Mouse (Mus musculus): ENCODE measurements around the gene Nup93. TPM values are rescaled to one million over a fixed set of nuclear protein-coding genes. Genes with fewer than 3 reads are reported as not detected.

The Nup93 gene
- polyA plus RNA-seq, 1 experiment from 2014 or later: 142 TPM

DNA sequence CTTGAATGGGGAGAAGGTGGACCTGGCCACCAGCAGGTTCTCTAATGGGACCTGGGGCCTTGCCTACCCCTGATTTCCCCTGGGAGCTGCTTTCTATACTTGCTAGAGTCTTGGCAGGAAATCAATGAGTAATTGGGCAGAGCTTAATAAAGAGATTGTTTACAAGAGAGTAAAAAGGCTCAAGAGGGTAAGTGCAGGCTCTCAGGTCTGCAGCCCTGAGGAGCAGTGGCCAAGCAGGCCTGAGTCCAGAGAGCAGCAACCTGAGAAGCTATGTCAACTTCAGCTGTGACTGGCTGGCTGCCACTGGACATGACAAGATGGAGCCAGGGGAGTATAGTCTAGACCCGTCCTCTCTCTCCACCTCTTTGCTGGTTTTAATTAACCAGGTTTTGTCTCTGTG lies 21.4 kb upstream of the Nup93 start:
- Histone ChIP-seq H3K27ac (replicated peaks) (no peak overlapping the region), H3K4me1 (peaks cover 16% of the 10 kb centered on the region), H3K36me3 (no peaks in the 10 kb centered on the region), H3K9me3 (replicated peaks) (no peaks in the 10 kb centered on the region), H3K4me3 (no peak overlapping the region), H3K27me3 (ENCODE audit: low read depth, poor library complexity, severe bottlenecking) (peaks cover 28% of the 10 kb centered on the region)
- 84% methylated on average over 1 of the region's 1 CpGs for WGBS
- no peak for DNase-seq (ENCODE audit: low spot score)

DNA sequence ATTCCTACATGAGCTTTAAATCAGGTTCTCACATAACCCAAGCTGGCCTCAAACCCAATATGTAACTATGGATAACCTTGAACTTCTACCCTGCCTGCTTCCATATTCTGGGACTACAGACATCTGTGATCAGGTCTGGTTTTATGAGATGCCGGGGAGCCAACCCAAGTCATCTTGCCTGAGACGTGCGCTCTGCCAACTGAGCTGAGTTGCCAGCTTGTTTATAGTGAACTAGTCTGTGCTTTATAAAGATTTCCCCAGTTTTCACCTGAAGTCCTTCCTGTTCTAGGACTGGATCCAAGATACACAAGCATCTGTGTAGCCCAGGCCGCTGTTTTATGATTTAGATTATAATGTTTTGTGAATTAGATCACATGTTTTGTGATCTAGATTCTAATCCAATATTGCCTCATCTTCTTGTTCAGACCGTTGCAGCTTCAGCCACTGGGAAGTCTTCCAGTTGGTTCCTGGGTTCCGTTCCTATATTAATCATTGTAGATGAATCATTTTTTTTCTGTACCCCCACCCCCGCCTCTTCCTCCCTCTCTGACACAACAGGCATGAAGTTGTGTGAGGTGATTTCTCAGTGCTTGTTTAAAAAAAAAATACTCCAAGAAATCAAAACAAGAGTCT lies 19.7 kb upstream of the Nup93 start:
- no peaks in the 10 kb centered on the region for H3K9me3 ChIP-seq (replicated peaks)
- peaks cover 11% of the 10 kb centered on the region; the same call in 1 of the 2 replicates for H3K27me3 ChIP-seq (ENCODE audit: low read depth, poor library complexity, severe bottlenecking)
- peaks cover 10% of the 10 kb centered on the region for H3K4me1 ChIP-seq
- no peak overlapping the region for H3K27ac ChIP-seq (replicated peaks)
- WGBS: 90% methylated on average over 7 of the region's 7 CpGs
- no peak overlapping the region for H3K4me3 ChIP-seq
- DNase-seq (ENCODE audit: low spot score): no peak
- H3K36me3 ChIP-seq: no peaks in the 10 kb centered on the region

DNA sequence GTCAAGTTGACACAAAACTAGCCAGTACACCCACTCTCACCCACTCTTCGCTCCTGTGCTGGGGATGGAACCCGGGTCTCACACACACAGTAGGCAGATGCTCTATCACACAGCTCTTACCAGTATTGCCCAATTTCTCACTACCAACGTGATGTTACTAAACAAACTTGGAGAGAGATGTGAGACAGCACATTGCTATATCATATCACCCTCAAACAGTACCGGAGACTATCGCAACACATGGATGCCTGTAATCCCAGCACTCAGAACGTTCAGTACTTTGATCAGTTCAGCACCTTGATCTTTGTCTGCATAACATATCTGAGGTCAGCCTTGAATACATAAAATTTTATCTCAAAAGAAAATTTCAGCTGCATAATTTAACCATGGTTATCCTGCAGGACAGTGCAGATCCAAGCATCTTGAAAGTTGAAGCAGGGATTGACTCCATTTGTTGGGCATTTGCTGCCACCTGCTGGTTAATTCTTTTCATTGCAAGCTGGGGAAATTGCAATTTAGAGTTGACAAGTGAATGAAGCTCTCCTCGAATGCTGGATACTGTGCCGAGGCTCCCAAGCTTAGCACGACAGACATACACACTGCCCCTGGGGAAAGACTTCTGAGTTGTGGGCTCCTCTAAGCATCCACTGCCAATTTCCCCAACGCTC lies 15.0 kb upstream of the Nup93 start:
- Histone ChIP-seq H3K4me3 (no peak overlapping the region), H3K27ac (replicated peaks) (no peak overlapping the region), H3K27me3 (ENCODE audit: low read depth, poor library complexity, severe bottlenecking) (no peaks in the 10 kb centered on the region), H3K4me1 (no peaks in the 10 kb centered on the region), H3K36me3 (no peaks in the 10 kb centered on the region), H3K9me3 (replicated peaks) (no peaks in the 10 kb centered on the region)
- 45% methylated on average over 10 of the region's 10 CpGs for WGBS
- DNase-seq (ENCODE audit: low spot score): peak; percentile 72

DNA sequence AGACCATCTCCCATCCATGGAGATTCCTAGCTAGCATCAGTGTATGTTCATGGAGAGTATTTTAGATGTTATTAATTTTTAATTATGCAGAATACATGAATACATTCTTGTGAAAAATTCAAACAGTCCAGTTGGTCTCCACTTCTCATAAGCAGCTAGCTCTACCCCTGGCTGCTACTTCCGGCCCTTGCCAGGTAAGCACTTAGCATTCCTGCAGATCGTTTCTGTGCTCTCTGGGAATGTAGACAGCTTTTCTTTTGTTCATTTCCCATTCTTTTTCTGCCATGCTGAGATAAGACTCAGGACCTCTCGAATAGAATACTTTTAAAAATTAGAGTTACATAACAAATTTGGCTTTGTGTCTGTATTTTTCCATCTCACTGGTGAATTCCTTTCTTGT lies 10.3 kb upstream of the Nup93 start:
- Histone ChIP-seq H3K27ac (replicated peaks) (no peak overlapping the region), H3K9me3 (replicated peaks) (no peaks in the 10 kb centered on the region)
- no peak for DNase-seq (ENCODE audit: low spot score)

DNA sequence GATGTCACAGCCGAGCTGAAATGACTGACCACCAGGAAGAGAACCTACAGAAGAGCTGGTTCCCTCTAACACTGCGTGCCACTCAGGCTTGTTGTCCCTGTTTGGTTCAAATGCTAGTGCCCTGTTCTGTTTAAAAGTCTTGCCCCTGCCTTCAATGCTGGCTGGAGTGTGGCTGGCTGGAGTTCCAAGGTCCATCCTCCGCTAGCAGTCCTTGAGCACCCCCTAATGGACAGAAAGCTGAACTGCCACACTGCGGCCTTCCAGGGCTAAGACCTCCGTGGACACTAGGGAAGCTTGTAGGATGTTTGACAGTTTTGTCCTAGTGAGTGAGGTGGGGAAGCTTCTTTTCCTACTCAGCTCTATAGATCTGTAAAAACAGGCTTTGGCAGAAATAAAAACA lies 8.6 kb upstream of the Nup93 start:
- no peaks in the 10 kb centered on the region for H3K9me3 ChIP-seq (replicated peaks)
- no peak overlapping the region for H3K27ac ChIP-seq (replicated peaks)
- no peaks in the 10 kb centered on the region for H3K36me3 ChIP-seq
- DNase-seq (ENCODE audit: low spot score): peak; percentile 81
- no peak overlapping the region for H3K4me3 ChIP-seq
- H3K27me3 ChIP-seq (ENCODE audit: low read depth, poor library complexity, severe bottlenecking): no peaks in the 10 kb centered on the region
- WGBS: 14% methylated on average over 5 of the region's 5 CpGs
- no peaks in the 10 kb centered on the region for H3K4me1 ChIP-seq

More for the DNA sequence above, 10.3 kb upstream of the Nup93 start:
- 78% methylated on average over 3 of the region's 3 CpGs for WGBS
- H3K4me1 ChIP-seq: no peaks in the 10 kb centered on the region
- no peaks in the 10 kb centered on the region for H3K27me3 ChIP-seq (ENCODE audit: low read depth, poor library complexity, severe bottlenecking)
- no peak overlapping the region for H3K4me3 ChIP-seq
- no peaks in the 10 kb centered on the region for H3K36me3 ChIP-seq

DNA sequence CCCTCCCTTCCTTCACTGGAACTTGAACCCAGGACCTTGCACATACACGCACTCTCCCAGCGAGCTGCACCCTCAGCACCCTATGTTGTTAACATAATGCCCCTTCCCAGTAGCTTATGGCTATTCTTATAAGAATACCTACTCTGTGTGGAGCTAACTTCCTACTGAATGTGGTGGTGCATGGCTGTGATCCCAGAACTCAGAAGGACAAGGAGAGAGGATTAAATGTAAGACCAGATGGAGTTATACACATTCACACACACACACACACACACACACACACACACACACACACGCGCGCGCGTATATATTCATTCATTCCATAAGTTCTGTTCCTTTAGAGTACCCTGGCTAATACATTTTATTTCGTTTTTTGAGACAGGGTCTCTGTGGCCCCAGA lies 8.1 kb upstream of the Nup93 start:
- no peaks in the 10 kb centered on the region for H3K36me3 ChIP-seq
- H3K4me1 ChIP-seq: no peaks in the 10 kb centered on the region
- H3K27me3 ChIP-seq (ENCODE audit: low read depth, poor library complexity, severe bottlenecking): no peaks in the 10 kb centered on the region
- no peaks in the 10 kb centered on the region for H3K9me3 ChIP-seq (replicated peaks)
- no peak overlapping the region for H3K27ac ChIP-seq (replicated peaks)
- no peak for DNase-seq (ENCODE audit: low spot score)
- WGBS: 84% methylated on average over 8 of the region's 8 CpGs
- no peak overlapping the region for H3K4me3 ChIP-seq

DNA sequence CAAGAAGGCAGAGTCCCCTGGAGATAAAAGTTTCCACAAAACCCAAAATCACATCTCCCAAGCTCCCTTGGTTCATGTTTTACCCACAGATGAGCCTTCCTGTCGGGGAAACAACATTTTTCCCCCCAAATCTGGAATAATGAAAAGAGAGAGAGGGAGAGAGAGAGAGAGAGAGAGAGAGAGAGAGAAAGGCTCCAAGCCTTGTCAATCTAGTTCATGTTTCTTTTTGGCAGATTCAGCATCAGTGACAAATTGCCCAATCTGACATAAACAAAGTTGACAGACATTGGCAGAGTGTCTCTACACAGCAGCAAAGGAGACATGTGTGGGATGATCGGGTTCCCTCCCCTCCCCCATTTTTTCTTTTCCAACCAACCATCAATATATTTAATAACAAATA lies 6.9 kb upstream of the Nup93 start:
- H3K36me3 ChIP-seq: no peaks in the 10 kb centered on the region
- H3K9me3 ChIP-seq (replicated peaks): no peaks in the 10 kb centered on the region
- DNase-seq (ENCODE audit: low spot score): no peak
- H3K4me1 ChIP-seq: no peaks in the 10 kb centered on the region
- H3K27me3 ChIP-seq (ENCODE audit: low read depth, poor library complexity, severe bottlenecking): no peaks in the 10 kb centered on the region
- no peak overlapping the region for H3K4me3 ChIP-seq
- no peak overlapping the region for H3K27ac ChIP-seq (replicated peaks)
- 73% methylated on average over 2 of the region's 2 CpGs for WGBS

DNA sequence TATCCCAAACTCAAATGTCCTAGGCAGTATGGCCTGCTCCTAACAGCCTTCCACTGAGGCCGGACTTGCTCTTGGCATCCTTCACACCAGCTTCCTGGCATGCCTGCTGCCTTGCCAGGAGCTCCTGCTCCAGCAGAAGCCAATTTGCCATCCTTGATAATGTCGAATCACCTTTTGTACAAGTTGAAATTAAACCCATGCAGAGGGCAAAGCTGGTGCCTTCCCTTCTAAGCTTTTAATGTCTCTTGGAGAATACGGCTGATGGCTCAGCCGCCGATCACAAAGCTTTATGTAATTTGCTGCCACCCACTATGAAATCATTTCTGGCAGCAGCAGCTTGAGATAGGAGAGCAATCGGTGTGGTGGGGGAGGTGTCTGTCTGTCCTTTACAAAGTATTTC lies 4.7 kb upstream of the Nup93 start:
- 84% methylated on average over 6 of the region's 6 CpGs for WGBS

DNA sequence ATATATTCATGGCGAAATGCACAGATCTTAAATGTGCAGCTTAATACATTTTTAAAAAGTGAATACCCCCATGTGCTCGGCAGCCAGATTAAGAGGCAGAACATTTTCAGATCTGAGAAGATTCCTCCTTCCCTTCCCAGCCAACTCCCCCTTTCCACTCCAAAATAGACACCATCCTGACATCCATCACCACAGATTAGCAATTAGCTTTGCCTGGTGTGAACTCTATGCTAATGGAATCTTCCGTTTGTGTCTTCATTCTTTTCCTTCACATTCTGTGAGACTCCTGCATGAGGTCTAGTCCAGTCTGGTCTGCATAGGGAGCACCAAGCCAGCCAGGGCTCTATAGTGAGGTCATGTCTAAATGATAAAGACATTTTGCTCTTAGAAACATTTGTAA lies 4.1 kb upstream of the Nup93 start:
- Histone ChIP-seq H3K27me3 (ENCODE audit: low read depth, poor library complexity, severe bottlenecking) (no peaks in the 10 kb centered on the region), H3K4me3 (no peak overlapping the region), H3K4me1 (peaks cover 14% of the 10 kb centered on the region), H3K36me3 (no peaks in the 10 kb centered on the region), H3K27ac (replicated peaks) (no peak overlapping the region), H3K9me3 (replicated peaks) (no peaks in the 10 kb centered on the region)
- DNase-seq (ENCODE audit: low spot score): no peak
- WGBS: 75% methylated on average over 3 of the region's 3 CpGs

More for the DNA sequence above, 4.7 kb upstream of the Nup93 start:
- H3K9me3 ChIP-seq (replicated peaks): no peaks in the 10 kb centered on the region
- no peak overlapping the region for H3K27ac ChIP-seq (replicated peaks)
- no peak overlapping the region for H3K4me3 ChIP-seq
- no peak for DNase-seq (ENCODE audit: low spot score)
- H3K36me3 ChIP-seq: no peaks in the 10 kb centered on the region
- peaks cover 8% of the 10 kb centered on the region for H3K4me1 ChIP-seq
- H3K27me3 ChIP-seq (ENCODE audit: low read depth, poor library complexity, severe bottlenecking): no peaks in the 10 kb centered on the region

DNA sequence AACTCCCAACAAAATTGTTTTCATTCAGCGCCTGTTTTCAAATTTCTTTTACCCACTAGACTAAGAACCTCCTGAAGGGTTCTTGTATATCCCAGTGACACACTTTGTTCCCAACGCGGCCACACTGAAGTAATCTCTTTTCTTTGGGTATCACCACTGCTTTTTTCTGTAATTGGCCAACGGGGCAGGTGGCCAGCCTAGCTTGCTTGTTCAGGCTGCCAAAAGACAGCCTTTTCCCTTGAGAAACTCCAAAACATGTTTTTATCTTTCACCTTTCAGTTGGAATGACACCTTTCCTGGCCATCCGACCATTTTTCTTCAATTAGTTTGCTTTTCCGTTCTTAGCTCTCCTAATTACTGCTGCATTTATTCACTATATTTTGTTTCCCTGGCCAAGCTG lies 545 bp upstream of the Nup93 start:
- peaks cover 27% of the 10 kb centered on the region for H3K4me1 ChIP-seq
- WGBS: 69% methylated on average over 6 of the region's 6 CpGs
- peak overlapping the region; percentile 87 for H3K4me3 ChIP-seq
- DNase-seq (ENCODE audit: low spot score): no peak
- H3K27me3 ChIP-seq (ENCODE audit: low read depth, poor library complexity, severe bottlenecking): no peaks in the 10 kb centered on the region
- no peaks in the 10 kb centered on the region for H3K36me3 ChIP-seq
- H3K27ac ChIP-seq (replicated peaks): peak overlapping the region; percentile 87
- no peaks in the 10 kb centered on the region for H3K9me3 ChIP-seq (replicated peaks)

DNA sequence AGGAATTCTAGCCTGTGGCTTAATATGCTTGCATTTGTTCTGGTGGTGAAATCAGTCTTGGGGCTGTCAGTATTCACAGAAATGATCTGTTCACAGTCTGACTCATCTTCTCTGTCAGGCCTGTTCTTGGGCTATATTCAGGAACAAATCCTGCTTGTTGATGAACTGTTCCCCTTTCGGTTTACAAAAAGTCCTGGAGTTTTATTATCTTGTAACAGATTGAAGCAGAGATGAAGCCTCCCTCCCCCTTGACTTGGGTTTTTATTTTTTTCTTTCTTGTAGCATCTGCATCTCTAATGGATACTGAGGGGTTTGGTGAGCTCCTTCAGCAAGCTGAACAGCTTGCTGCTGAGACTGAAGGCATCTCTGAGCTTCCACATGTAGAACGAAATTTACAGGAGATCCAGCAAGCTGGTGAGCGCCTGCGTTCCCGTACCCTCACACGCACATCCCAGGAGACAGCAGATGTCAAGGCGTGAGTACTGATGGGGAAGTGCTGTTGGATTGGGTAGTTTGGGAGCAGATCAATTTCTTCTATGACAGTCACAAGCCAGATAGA lies 13.1 kb downstream of the Nup93 start:
- peaks cover 53% of the 10 kb centered on the region for H3K36me3 ChIP-seq
- H3K27me3 ChIP-seq (ENCODE audit: low read depth, poor library complexity, severe bottlenecking): no peaks in the 10 kb centered on the region
- DNase-seq (ENCODE audit: low spot score): no peak
- no peaks in the 10 kb centered on the region for H3K4me1 ChIP-seq
- H3K9me3 ChIP-seq (replicated peaks): no peaks in the 10 kb centered on the region
- H3K27ac ChIP-seq (replicated peaks): no peak overlapping the region
- H3K4me3 ChIP-seq: no peak overlapping the region
- 92% methylated on average over 7 of the region's 7 CpGs for WGBS

DNA sequence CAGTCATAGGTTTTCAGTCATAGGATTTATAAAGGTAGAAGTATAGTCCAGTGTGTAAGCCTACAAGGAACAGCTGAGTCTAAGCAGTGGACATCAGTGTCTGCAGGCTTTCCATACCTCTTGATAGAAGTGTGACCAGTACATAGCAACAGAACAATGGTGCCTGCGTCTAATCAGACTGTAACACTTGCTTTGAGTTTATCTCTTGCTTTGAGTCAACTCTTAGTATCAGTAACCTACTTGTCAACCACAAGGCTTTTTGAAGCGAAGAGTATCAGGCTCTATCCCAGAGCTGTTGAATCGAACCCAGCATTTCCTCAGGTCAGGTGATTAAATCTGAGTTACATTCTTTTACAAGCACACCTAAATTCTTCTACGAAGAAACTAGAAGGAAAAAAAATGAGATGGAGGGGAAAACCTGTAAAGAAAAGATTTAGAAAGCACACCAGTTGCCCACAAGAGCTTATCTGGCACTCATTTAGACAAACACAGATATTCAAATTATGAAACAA lies 25.9 kb downstream of the Nup93 start:
- Histone ChIP-seq H3K27me3 (ENCODE audit: low read depth, poor library complexity, severe bottlenecking) (no peaks in the 10 kb centered on the region), H3K4me1 (no peaks in the 10 kb centered on the region), H3K36me3 (peaks cover 27% of the 10 kb centered on the region), H3K4me3 (no peak overlapping the region), H3K27ac (replicated peaks) (no peak overlapping the region), H3K9me3 (replicated peaks) (no peaks in the 10 kb centered on the region)
- no peak for DNase-seq (ENCODE audit: low spot score)
- WGBS: 91% methylated on average over 4 of the region's 4 CpGs

DNA sequence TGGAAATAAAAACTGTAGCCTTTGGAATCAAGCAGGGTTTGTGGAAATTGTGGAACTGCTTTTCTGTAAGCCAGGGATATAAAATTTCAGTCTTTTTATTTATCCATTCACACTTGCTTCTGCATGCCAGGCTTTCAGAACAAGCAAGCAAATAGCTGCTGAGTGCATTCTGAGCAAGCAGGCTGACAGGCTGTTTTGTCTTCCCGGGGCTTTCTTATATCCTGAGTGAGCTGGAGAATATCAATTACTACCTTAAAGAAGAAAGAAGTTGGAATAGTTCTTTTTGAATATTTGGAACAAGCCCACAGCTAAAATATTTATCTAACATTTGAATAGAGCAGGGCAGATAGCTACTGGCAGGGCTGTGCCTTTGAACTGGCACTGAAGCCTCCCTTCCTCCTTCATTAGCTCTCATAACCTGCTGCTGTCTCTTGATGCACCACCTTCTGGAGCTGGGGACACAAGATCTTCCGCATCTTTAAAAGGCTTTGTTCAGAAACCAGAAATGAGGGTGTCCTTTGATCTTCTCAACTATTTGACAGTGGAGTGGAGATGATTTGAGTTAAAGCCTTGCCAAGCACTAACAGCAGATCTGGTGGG lies 35.6 kb downstream of the Nup93 start:
- DNase-seq (ENCODE audit: low spot score): no peak
- Histone ChIP-seq H3K27ac (replicated peaks) (no peak overlapping the region), H3K4me1 (no peaks in the 10 kb centered on the region), H3K9me3 (replicated peaks) (no peaks in the 10 kb centered on the region), H3K36me3 (peaks cover 8% of the 10 kb centered on the region), H3K4me3 (no peak overlapping the region), H3K27me3 (ENCODE audit: low read depth, poor library complexity, severe bottlenecking) (no peaks in the 10 kb centered on the region)
- 72% methylated on average over 2 of the region's 2 CpGs for WGBS

All from midbrain, embryonic 10.5 days (tissue).